Mouse (Mus musculus): ENCODE data around the gene Stambpl1. TPM values are rescaled to one million over a fixed set of nuclear protein-coding genes. Genes with fewer than 3 reads are reported as not detected.

The Stambpl1 gene
- polyA plus RNA-seq, 1 experiment = 2.2 TPM

GRCm38 (mm10) chr19:34181234-34181633 lies 10.8 kb upstream of the Stambpl1 start:
- TF ChIP-seq POLR2A (IDR thresholded peaks at IDR 0.05; ENCODE audit: low read depth, low read length) (no peak), CTCF (conservative IDR thresholded peaks at IDR 0.05; ENCODE audit: insufficient read depth, insufficient read length, low read depth, low read length) (no peak)
- Histone ChIP-seq H3K27me3 (replicated peaks; ENCODE audit: control insufficient read depth, insufficient read depth, low read length) (no peaks in the 10 kb centered on the region; the same call in 1 of the 2 replicates), H3K4me3 (ENCODE audit: insufficient read depth, low read depth, low read length) (no peak overlapping the region), H3K27ac (ENCODE audit: insufficient read depth, low read depth, low read length) (no peak overlapping the region), H3K36me3 (ENCODE audit: control insufficient read depth, insufficient read depth, low read length) (no peaks in the 10 kb centered on the region), H3K4me1 (ENCODE audit: control insufficient read depth, insufficient read depth, low read length) (no peaks in the 10 kb centered on the region)
- 88% methylated on average over 3 of the region's 3 CpGs for WGBS
- no peak for DNase-seq

GRCm38 (mm10) chr19:34182490-34182889 lies 9.5 kb upstream of the Stambpl1 start:
- no peaks in the 10 kb centered on the region for H3K27me3 ChIP-seq (replicated peaks; ENCODE audit: control insufficient read depth, insufficient read depth, low read length)
- no peak for TF ChIP-seq POLR2A (IDR thresholded peaks at IDR 0.05; ENCODE audit: low read depth, low read length)
- no peak for TF ChIP-seq CTCF (conservative IDR thresholded peaks at IDR 0.05; ENCODE audit: insufficient read depth, insufficient read length, low read depth, low read length)
- no peaks in the 10 kb centered on the region for H3K4me1 ChIP-seq (ENCODE audit: control insufficient read depth, insufficient read depth, low read length)
- 74% methylated on average over 5 of the region's 5 CpGs for WGBS
- no peaks in the 10 kb centered on the region for H3K36me3 ChIP-seq (ENCODE audit: control insufficient read depth, insufficient read depth, low read length)
- no peak for DNase-seq
- no peak overlapping the region for H3K4me3 ChIP-seq (ENCODE audit: insufficient read depth, low read depth, low read length)
- H3K27ac ChIP-seq (ENCODE audit: insufficient read depth, low read depth, low read length) = no peak overlapping the region

GRCm38 (mm10) chr19:34186845-34187244 lies 5.2 kb upstream of the Stambpl1 start:
- Histone ChIP-seq H3K36me3 (ENCODE audit: control insufficient read depth, insufficient read depth, low read length) (no peaks in the 10 kb centered on the region), H3K27ac (ENCODE audit: insufficient read depth, low read depth, low read length) (no peak overlapping the region), H3K27me3 (replicated peaks; ENCODE audit: control insufficient read depth, insufficient read depth, low read length) (no peaks in the 10 kb centered on the region), H3K4me3 (ENCODE audit: insufficient read depth, low read depth, low read length) (no peak overlapping the region), H3K4me1 (ENCODE audit: control insufficient read depth, insufficient read depth, low read length) (no peaks in the 10 kb centered on the region)
- 87% methylated on average over 4 of the region's 4 CpGs for WGBS
- DNase-seq = no peak
- TF ChIP-seq CTCF (conservative IDR thresholded peaks at IDR 0.05; ENCODE audit: insufficient read depth, insufficient read length, low read depth, low read length) = no peak
- no peak for TF ChIP-seq POLR2A (IDR thresholded peaks at IDR 0.05; ENCODE audit: low read depth, low read length)

DNA sequence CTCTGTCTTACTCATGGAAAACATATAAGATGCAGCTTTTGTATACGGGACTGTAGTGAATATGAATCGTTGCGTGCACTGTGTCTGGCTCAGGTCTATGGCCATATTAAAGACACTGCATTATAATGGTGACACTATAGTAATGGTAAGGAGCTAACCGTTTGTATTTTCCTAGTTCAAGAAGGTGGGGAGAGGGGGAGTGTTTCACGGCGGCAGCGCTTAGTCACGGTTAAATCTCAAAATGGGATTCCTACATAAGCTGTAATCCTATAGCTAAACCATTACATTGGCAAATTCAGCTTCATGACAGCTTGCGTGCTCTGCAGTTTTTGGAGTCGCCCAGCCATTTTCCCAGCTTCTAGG lies 403 bp upstream of the Stambpl1 start:
- no peaks in the 10 kb centered on the region for H3K27me3 ChIP-seq (replicated peaks; ENCODE audit: control insufficient read depth, insufficient read depth, low read length)
- no peaks in the 10 kb centered on the region for H3K4me1 ChIP-seq (ENCODE audit: control insufficient read depth, insufficient read depth, low read length)
- H3K36me3 ChIP-seq (ENCODE audit: control insufficient read depth, insufficient read depth, low read length) = no peaks in the 10 kb centered on the region
- no peak for DNase-seq
- H3K4me3 ChIP-seq (ENCODE audit: insufficient read depth, low read depth, low read length) = peak overlapping the region; percentile 61
- no peak overlapping the region for H3K27ac ChIP-seq (ENCODE audit: insufficient read depth, low read depth, low read length)
- WGBS = 52% methylated on average over 10 of the region's 10 CpGs
- TF ChIP-seq POLR2A (IDR thresholded peaks at IDR 0.05; ENCODE audit: low read depth, low read length) = no peak
- TF ChIP-seq CTCF (conservative IDR thresholded peaks at IDR 0.05; ENCODE audit: insufficient read depth, insufficient read length, low read depth, low read length) = no peak

- Histone ChIP-seq H3K4me3 (ENCODE audit: insufficient read depth, low read depth, low read length) (peak overlapping the region; percentile 61), H3K4me1 (ENCODE audit: control insufficient read depth, insufficient read depth, low read length) (peaks cover 2% of the 10 kb centered on the region; the same call in 1 of the 2 replicates), H3K36me3 (ENCODE audit: control insufficient read depth, insufficient read depth, low read length) (no peaks in the 10 kb centered on the region), H3K27ac (ENCODE audit: insufficient read depth, low read depth, low read length) (no peak overlapping the region; the same call in 1 of the 2 replicates), H3K27me3 (replicated peaks; ENCODE audit: control insufficient read depth, insufficient read depth, low read length) (no peaks in the 10 kb centered on the region)
- WGBS = 4% methylated on average over 9 of the region's 9 CpGs
- TF ChIP-seq CTCF (conservative IDR thresholded peaks at IDR 0.05; ENCODE audit: insufficient read depth, insufficient read length, low read depth, low read length) (no peak), POLR2A (IDR thresholded peaks at IDR 0.05; ENCODE audit: low read depth, low read length) (no peak)
- DNase-seq = peak; percentile 33
Measured at GRCm38 (mm10) chr19:34193149-34193548, 1.1 kb downstream of the Stambpl1 start.

- no peaks in the 10 kb centered on the region for H3K27me3 ChIP-seq (replicated peaks; ENCODE audit: control insufficient read depth, insufficient read depth, low read length)
- peaks cover 3% of the 10 kb centered on the region; the same call in 1 of the 2 replicates for H3K4me1 ChIP-seq (ENCODE audit: control insufficient read depth, insufficient read depth, low read length)
- peak overlapping the region; percentile 61; the same call in 1 of the 2 replicates for H3K4me3 ChIP-seq (ENCODE audit: insufficient read depth, low read depth, low read length)
- no peaks in the 10 kb centered on the region for H3K36me3 ChIP-seq (ENCODE audit: control insufficient read depth, insufficient read depth, low read length)
- no peak for TF ChIP-seq CTCF (conservative IDR thresholded peaks at IDR 0.05; ENCODE audit: insufficient read depth, insufficient read length, low read depth, low read length)
- 68% methylated on average over 9 of the region's 9 CpGs for WGBS
- no peak overlapping the region for H3K27ac ChIP-seq (ENCODE audit: insufficient read depth, low read depth, low read length)
- DNase-seq = no peak
Measured at GRCm38 (mm10) chr19:34193683-34194082, 1.7 kb downstream of the Stambpl1 start.

DNA sequence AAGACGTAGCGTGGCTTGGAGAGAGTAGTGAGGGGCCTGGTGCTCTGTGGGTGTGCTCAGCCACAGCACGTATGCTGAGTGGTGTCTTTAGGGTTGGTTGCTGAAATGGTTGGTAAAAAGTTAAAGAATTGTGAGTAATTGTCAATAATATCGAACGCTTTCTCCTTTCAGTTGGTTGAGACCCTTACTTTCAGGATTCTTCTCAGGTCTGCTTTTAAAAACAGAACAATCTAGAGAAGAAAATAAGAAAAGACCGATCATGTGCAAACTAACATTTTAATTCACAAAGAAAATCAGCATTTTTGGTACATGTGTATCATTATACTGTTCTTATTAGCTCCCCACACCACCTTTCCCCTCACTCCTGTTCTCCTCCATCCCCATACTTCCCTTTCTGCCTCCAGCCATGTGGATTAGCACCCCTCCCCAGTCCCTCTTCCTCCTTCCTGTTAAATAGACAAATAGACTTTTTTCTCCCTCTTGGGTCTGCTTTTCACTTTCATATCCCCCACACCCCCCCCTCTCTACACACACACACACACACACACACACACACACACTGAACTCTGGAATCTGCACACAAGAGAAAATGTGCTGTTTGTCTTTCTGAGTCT lies 2.2 kb downstream of the Stambpl1 start:
- Histone ChIP-seq H3K4me3 (ENCODE audit: insufficient read depth, low read depth, low read length) (no peak overlapping the region), H3K27ac (ENCODE audit: insufficient read depth, low read depth, low read length) (no peak overlapping the region), H3K27me3 (replicated peaks; ENCODE audit: control insufficient read depth, insufficient read depth, low read length) (no peaks in the 10 kb centered on the region), H3K36me3 (ENCODE audit: control insufficient read depth, insufficient read depth, low read length) (no peaks in the 10 kb centered on the region), H3K4me1 (ENCODE audit: control insufficient read depth, insufficient read depth, low read length) (peaks cover 3% of the 10 kb centered on the region; the same call in 1 of the 2 replicates)
- WGBS = 95% methylated on average over 6 of the region's 6 CpGs
- TF ChIP-seq POLR2A (IDR thresholded peaks at IDR 0.05; ENCODE audit: low read depth, low read length) = no peak
- TF ChIP-seq CTCF (conservative IDR thresholded peaks at IDR 0.05; ENCODE audit: insufficient read depth, insufficient read length, low read depth, low read length) = no peak
- no peak for DNase-seq
